Mouse (Mus musculus) testis, adult 2 months (tissue): Measurements from ENCODE around the gene Hagh. TPM values are rescaled to one million over a fixed set of nuclear protein-coding genes. Genes with fewer than 3 reads are reported as not detected.

Experiments
- H3K27ac ChIP-seq: fragments of 200-500 bp; 2 replicates; pipeline ENCODE4 v1.5.1; 2012; ENCODE audit warnings: low read depth, low read length; ENCODE audit not compliant: control insufficient read depth, insufficient read depth
- H3K27me3 ChIP-seq: fragments of 200-500 bp; 2 replicates; pipeline ENCODE4 v1.6.1; 2012; ENCODE audit warnings: mild to moderate bottlenecking, low read length, moderate library complexity; ENCODE audit not compliant: control insufficient read depth, insufficient read depth
- H3K36me3 ChIP-seq: fragments of 200-500 bp; 2 replicates; pipeline ENCODE4 v1.6.1; 2012; ENCODE audit warnings: mild to moderate bottlenecking, low read length; ENCODE audit not compliant: control insufficient read depth, insufficient read depth
- H3K4me1 ChIP-seq: fragments of 200-500 bp; 2 replicates; pipeline ENCODE4 v1.6.1; 2012; ENCODE audit warnings: low read length; ENCODE audit not compliant: control insufficient read depth, insufficient read depth
- H3K4me3 ChIP-seq: fragments of 200-500 bp; 2 replicates; pipeline ENCODE4 v1.5.1; 2012; ENCODE audit warnings: low read depth, mild to moderate bottlenecking, low read length, moderate library complexity, mixed read lengths; ENCODE audit not compliant: control insufficient read depth
- CTCF ChIP-seq: fragments of 200-500 bp; IDR thresholded peaks from 2 replicates; pipeline ENCODE4 v1.5.1; 2012; ENCODE audit warnings: low read depth, mild to moderate bottlenecking, inconsistent platforms, low read length, moderate library complexity; ENCODE audit not compliant: control insufficient read depth, insufficient read depth, insufficient replicate concordance
- POLR2A ChIP-seq: fragments of 200-500 bp; IDR thresholded peaks from 2 replicates; pipeline ENCODE4 v1.6.1; 2012; ENCODE audit warnings: low read depth, mild to moderate bottlenecking, inconsistent platforms, low read length, moderate library complexity; ENCODE audit not compliant: control insufficient read depth
- polyA plus RNA-seq: library from polyadenylated mRNA; depleted of rRNA; stranded (reverse); fragments of >200 nt; gene quantifications from 2 replicates; pipeline ENCODE4 v1.2.3, GENCODE M21; 2012

Hagh gene
- polyA plus RNA-seq, 1 experiment, result 529 TPM

DNA sequence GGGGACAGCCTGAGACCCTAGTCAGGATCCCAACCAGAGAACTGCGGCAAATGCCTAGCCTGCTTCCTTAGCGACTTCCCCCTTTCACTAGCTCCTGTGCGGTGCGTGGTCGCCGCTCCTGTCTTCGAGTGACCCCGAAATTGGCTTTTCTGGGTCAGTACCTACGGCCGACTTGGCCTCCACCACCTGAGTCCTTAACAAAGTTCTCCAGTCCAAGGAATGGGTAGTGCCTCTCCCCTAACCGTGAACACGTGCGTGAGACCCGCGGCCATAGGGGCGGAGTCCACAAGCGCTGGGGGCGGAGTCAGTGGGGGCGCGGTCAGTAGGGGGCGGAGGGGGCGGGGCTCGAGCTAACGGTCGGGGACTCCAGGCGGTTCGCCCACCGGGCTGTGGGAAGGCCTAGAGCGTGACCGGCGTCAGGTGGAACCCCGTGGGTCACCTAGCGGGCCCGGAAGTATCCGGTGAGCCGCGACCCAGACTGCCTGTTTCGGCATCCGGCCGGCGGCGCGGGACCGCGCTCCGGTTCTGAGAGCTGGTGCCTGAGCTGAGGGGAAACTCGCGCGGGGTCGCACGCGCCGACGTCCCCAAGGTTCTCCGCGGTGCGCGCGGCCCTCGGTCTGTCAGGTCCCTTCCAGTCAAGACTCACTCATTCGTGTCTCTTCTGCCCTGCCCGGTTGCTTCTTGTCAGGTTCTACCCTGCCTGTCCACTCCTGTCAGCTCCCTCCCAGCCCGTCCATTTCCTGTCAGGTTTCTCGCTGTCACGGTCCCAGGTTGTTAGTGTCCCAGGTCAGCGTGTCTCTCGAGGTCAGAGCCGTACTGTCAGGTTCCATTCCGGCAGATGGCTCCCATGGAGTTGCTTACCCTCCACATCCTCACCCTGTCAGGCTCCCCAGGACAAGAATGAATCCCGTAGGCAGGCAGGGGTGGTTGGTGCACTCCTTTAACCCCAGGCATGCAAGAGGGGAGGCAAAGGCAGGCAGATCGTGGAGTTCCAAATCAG, 35.7 kb upstream of the Hagh start, which contains the start of gene Meiob:
Meiob (plus strand) TSS at position 338 of the 1,000 bp plus-strand sequence.
- Histone ChIP-seq H3K27me3 (no peaks in the 10 kb centered on the region), H3K27ac (peak within 1 kb of the TSS; percentile 97), H3K36me3 (no peaks in the 10 kb centered on the region), H3K4me1 (no peaks in the 10 kb centered on the region; the same call in none of the 2 replicates), H3K4me3 (peak within 1 kb of the TSS; percentile 90)
- no peak for TF ChIP-seq CTCF
- TF ChIP-seq POLR2A, result peak; percentile 80

DNA sequence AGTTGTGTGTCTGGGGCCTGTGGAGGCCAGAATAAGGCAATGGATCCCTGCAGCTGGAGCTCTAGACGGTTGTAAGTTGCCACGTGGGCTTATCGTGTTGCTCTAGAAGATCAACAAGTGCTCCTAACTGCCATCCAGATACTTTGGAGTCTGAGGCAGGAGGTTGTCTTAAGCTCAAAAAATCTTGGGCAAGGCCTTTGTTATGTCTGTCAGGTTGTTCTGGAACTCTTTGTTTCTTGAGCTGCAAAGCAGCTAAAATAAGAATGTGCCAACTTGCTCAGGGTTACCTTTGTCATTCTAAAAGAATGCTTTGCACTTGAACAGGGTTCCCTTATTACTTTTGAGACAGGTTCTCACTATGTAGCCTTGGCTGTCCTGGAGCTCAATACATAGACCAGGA, 28.7 kb upstream of the Hagh start:
- Histone ChIP-seq H3K36me3 (no peaks in the 10 kb centered on the region), H3K27me3 (no peaks in the 10 kb centered on the region), H3K4me1 (no peaks in the 10 kb centered on the region), H3K4me3 (no peak overlapping the region), H3K27ac (no peak overlapping the region)
- TF ChIP-seq POLR2A, result no peak
- no peak for TF ChIP-seq CTCF

DNA sequence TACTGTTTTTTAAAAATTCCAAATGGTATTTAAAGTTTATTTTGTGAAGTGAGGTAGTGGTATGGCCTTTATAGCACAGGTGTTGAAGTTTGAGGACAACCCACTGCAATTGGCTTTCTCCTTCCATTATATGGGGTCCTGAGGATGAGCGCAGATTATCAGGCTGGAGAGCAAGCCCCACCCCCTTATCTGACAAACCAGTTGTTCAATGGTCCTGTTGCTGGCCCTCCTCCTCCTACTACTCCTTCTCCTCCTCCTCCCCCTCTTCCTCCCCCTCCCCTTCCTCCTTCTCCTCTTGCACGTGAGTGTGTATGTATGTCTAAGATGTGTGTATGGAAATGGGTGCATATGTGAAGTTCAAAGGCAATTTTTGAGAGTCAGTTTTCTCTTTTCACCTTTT, 27.7 kb upstream of the Hagh start:
- H3K36me3 ChIP-seq, result no peaks in the 10 kb centered on the region
- TF ChIP-seq POLR2A (no peak), CTCF (no peak)
- H3K4me1 ChIP-seq, result no peaks in the 10 kb centered on the region
- H3K27me3 ChIP-seq, result no peaks in the 10 kb centered on the region
- no peak overlapping the region for H3K27ac ChIP-seq
- no peak overlapping the region for H3K4me3 ChIP-seq

DNA sequence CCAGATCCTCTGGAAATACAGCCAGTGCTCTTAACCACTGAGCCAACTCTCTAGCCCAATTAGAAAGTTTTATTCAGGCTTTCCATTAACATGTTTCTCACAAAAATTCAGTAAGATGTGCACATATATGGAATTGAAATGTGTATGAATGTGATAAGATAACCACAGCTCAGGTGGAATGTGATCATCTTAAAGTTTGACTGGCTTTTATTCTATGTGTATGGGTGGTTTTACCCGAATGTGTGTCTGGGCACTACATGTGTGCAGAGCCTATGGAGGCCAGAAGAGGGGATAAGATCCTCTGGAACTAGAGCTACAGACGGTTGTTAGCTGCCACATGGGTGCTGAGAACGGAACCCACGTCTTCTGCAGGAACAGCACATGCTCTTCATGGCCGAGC, 24.7 kb upstream of the Hagh start:
- no peak overlapping the region for H3K27ac ChIP-seq
- no peaks in the 10 kb centered on the region for H3K27me3 ChIP-seq
- no peaks in the 10 kb centered on the region for H3K36me3 ChIP-seq
- TF ChIP-seq CTCF (no peak), POLR2A (no peak)
- no peaks in the 10 kb centered on the region for H3K4me1 ChIP-seq
- H3K4me3 ChIP-seq, result no peak overlapping the region

DNA sequence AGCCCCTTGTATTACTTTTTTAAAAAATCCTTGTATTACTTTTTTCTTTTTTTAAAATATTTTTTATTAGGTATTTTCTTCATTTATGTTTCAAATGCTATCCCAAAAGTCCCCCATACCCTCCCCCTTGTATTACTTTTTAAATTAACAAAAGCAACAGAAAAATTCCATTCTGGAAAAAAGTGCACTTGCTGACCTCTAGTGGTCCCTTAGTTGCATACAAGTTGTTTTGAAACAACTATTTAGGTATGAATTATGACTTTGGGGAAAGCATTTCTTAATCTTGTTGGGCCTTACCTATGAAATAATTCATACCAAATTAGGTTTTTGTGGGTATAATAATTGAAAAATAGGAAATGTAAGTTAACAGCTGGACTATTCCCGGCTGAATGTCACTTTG, 22.4 kb upstream of the Hagh start:
- H3K27ac ChIP-seq, result no peak overlapping the region
- no peaks in the 10 kb centered on the region for H3K27me3 ChIP-seq
- no peak for TF ChIP-seq POLR2A
- no peak for TF ChIP-seq CTCF
- H3K36me3 ChIP-seq, result no peaks in the 10 kb centered on the region
- no peak overlapping the region for H3K4me3 ChIP-seq
- no peaks in the 10 kb centered on the region for H3K4me1 ChIP-seq

DNA sequence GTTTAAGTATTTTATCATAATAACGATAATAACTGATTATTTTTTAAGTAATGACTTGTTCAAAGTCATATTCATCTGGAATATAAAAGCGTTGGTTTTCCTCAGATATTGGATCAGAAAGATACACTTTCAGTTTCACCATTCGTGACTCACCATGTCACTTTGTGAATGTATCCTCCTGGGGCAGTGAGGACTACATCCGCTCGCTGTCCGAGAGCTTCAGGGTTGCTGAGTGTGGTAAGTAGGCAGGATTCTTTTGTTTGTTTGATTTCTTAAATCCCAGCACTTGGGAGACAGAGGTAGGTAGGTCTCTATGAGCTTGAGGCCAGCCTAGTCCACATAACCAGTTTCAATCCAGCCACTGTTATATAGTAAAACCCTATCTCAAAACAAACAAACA, 21.8 kb upstream of the Hagh start:
- TF ChIP-seq CTCF (no peak), POLR2A (no peak)
- Histone ChIP-seq H3K27me3 (no peaks in the 10 kb centered on the region), H3K4me3 (no peak overlapping the region), H3K27ac (no peak overlapping the region), H3K36me3 (no peaks in the 10 kb centered on the region), H3K4me1 (no peaks in the 10 kb centered on the region)

DNA sequence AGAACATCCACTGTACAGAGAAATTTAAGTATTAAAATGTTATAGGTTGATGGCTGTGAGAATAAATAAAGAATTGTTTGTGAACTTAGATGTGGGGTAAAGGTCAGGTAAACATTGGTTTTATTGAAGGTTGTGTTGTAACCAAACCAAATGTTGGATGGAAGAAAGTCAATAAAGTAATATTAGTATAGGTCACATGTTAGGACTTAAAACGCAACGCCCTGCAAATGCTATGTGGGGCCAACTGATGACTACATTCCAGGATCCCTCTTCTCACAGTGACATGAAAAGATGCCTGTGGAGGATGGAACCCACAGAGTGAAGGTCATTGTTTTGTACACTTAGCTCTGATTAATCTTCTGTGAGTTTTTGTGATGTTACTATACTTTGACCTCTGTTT, 20.5 kb upstream of the Hagh start:
- Histone ChIP-seq H3K36me3 (no peaks in the 10 kb centered on the region), H3K27me3 (no peaks in the 10 kb centered on the region), H3K4me3 (no peak overlapping the region), H3K4me1 (no peaks in the 10 kb centered on the region), H3K27ac (no peak overlapping the region)
- TF ChIP-seq CTCF (no peak), POLR2A (no peak)
